Mouse (Mus musculus) forebrain, embryonic 14.5 days (tissue): ENCODE measurements around the gene Cyp3a11. TPM values are rescaled to one million over a fixed set of nuclear protein-coding genes. Genes with fewer than 3 reads are reported as not detected.
"Not testable (repeated sequence)": the region's sequence is repeated elsewhere in the genome, so short reads cannot be mapped to it uniquely, and the experiment has no call there.

Experiments used
- ATAC-seq: fragments of 200-750 bp; cut with Nextera tagmentation; 2 replicates; pipeline ENCODE4 v1.8.0; 2017; ENCODE audit warnings: mild to moderate bottlenecking, moderate library complexity
- DNase-seq: peaks from one replicate; pipeline ENCODE4 v3.0.0-alpha.2; 2015; ENCODE audit warnings: low spot score
- H3K27ac ChIP-seq: fragments of 300-500 bp; sonication (generic); 2 replicates; pipeline ENCODE4 v1.5.1; 2014; ENCODE audit warnings: low read depth, mild to moderate bottlenecking, control low read depth, low read length, moderate library complexity
- H3K27me3 ChIP-seq: fragments of 300-500 bp; sonication (generic); replicated peaks from 2 replicates; pipeline ENCODE4 v1.6.1; 2014; ENCODE audit warnings: low read length, control low read depth, mixed read lengths; ENCODE audit not compliant: control insufficient read depth, insufficient read depth
- H3K36me3 ChIP-seq: fragments of 300-500 bp; sonication (generic); 2 replicates; pipeline ENCODE4 v1.6.1; 2014; ENCODE audit warnings: low read length, control low read depth; ENCODE audit not compliant: control insufficient read depth, insufficient read depth
- H3K4me1 ChIP-seq: fragments of 300-500 bp; sonication (generic); 2 replicates; pipeline ENCODE4 v1.6.1; 2014; ENCODE audit warnings: antibody characterized with exemption, low read length, control low read depth; ENCODE audit not compliant: control insufficient read depth, insufficient read depth
- H3K4me2 ChIP-seq: fragments of 300-500 bp; sonication (generic); 2 replicates; pipeline ENCODE4 v1.6.1; 2014; ENCODE audit warnings: mild to moderate bottlenecking, control low read depth, low read length
- H3K4me3 ChIP-seq: fragments of 300-500 bp; sonication (generic); 2 replicates; pipeline ENCODE4 v1.5.1; 2014; ENCODE audit warnings: low read depth, low read length, control low read depth
- H3K9ac ChIP-seq: fragments of 300-500 bp; sonication (generic); 2 replicates; pipeline ENCODE4 v1.6.1; 2014; ENCODE audit warnings: mild to moderate bottlenecking, low read length, control low read depth, moderate library complexity
- H3K9me3 ChIP-seq: fragments of 300-500 bp; sonication (generic); replicated peaks from 2 replicates; pipeline ENCODE4 v1.6.1; 2016; ENCODE audit warnings: low read length, control low read depth, mixed read lengths; ENCODE audit not compliant: control insufficient read depth
- WGBS: fragments of 180-500 bp; shearing (Covaris S2); extraction: QIAGEN DNeasy Blood & Tissue Kit; methylation state at CpG from one replicate; pipeline ENCODE4 v1.1.7; 2014; 5-methylcytosine and 5-hydroxymethylcytosine counted together
- polyA plus RNA-seq: library from polyadenylated mRNA; unstranded; fragments of >200 nt; fragmentation: Nextera tagmentation; extraction: Ambion mirVana; gene quantifications from 2 replicates; pipeline ENCODE4 v1.2.1, GENCODE M21; 2014

Cyp3a11 gene
- polyA plus RNA-seq, 1 experiment from 2014 or later, result not detected

DNA sequence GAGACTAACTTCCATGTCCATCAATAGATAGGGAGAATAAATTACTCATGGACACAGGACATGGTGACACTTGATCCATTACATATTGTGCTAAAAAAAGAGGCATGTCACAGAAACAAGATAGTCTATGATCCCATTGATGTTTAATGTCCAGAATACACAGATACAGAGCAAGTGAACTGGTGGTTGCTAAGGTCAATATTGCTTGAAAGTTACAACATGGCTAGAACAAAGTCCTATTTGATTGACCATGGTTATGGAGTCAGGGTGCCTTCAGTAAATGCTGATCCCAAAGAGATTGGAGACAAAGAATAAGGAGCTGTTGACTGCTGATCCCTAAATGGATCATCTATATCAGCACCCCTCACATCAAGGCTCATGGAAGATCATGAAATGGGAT, 12.3 kb downstream of the Cyp3a11 start:
- H3K4me3 ChIP-seq, H3K27me3 ChIP-seq, H3K36me3 ChIP-seq, H3K4me1 ChIP-seq, H3K27ac ChIP-seq, DNase-seq, H3K9ac ChIP-seq, H3K9me3 ChIP-seq, ATAC-seq, H3K4me2 ChIP-seq: not testable (repeated sequence)

- not testable (repeated sequence) for H3K4me3 ChIP-seq, H3K4me1 ChIP-seq, H3K9me3 ChIP-seq, H3K27ac ChIP-seq, H3K36me3 ChIP-seq, H3K27me3 ChIP-seq, H3K9ac ChIP-seq, DNase-seq, H3K4me2 ChIP-seq, ATAC-seq
- 80% methylated on average over 2 of the region's 2 CpGs for WGBS
These were observed 74.0 kb downstream of the Cyp3a11 start, which contains the start of gene Cyp3a44 for GRCm38 (mm10) chr5:145805796-145806195. Cyp3a44 (minus strand) TSS chr5:145805874.

Other genes with a start within 250 kb of the Cyp3a11 start
- gene Cyp3a41a, start 159.8 kb downstream of the Cyp3a11 start, polyA plus RNA-seq, result not detected in 2 replicates
- not detected in 2 replicates for gene Cyp3a44, start 74.1 kb downstream of the Cyp3a11 start, polyA plus RNA-seq
- not detected in 2 replicates for gene Cyp3a25, start 129.7 kb upstream of the Cyp3a11 start, polyA plus RNA-seq
- not detected in 2 replicates for gene Cyp3a59, start 199.3 kb upstream of the Cyp3a11 start, polyA plus RNA-seq